8 mouse cellular contexts compared by ENCODE assay signal in the genomic region with DNA sequence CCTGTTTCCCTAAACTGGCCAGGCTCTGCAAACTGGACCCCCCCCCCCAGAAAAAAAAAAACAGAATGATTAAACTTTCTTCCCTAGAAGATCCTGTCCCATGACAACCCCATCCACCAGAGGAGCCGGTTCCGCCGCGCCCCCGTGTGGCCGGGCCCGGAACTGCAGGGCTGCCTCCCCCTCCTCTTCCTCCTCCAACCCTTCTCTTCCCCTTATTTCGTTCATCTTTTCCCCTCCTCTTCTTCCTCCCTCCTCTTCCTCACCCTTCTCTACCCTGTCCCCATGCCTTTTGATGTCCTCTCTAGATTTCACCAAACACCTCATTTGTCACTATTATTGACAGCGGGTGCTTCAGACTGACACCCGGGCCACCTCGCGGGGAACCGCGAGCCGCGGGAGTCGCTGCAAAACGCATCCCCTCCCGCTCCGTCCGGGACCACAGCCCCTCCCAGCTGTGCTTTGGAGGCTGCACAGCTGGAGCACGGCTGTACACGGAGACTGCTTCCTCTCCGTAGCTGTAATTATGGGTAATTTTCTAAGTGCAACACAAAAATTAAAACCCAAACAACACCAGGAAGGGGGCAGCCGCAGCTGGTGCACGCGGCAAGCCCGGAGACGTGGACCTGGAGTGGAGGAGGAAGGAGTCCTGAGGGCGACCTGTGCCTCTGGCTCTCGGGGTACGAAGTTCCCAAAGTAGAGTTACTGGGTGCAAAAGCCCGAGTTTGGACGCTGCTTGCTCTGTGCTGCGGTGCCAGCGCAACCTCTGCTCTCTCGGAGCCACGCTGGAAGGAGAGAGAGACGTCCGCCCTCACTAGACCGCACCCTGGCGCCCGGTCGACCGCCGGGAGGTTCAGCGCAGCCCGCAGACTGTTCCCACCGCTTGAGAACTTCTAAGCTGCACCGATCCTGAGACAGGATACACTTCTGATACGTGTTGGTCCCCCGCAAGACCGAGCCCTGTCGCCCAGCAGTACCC. TPM values are rescaled to one million over a fixed set of nuclear protein-coding genes. Genes with fewer than 3 reads are reported as not detected.
DNase-seq lines count a peak whose midpoint lies in the region; ATAC-seq lines count a peak whose summit lies in the region.

No protein-coding gene starts in this region.

- H3K4me3 ChIP-seq in embryonic facial prominence, embryonic 15.5 days (replicated peaks) = peak overlapping the region; percentile 87
- H3K4me3 ChIP-seq in heart, embryonic 12.5 days = peak overlapping the region; percentile 93
- peak overlapping the region; percentile 50 for H3K4me3 ChIP-seq in kidney, embryonic 14.5 days (ENCODE audit: low read length)
- peak overlapping the region; percentile 82 for H3K4me3 ChIP-seq in neural tube, embryonic 13.5 days

- H3K9ac ChIP-seq in embryonic facial prominence, embryonic 15.5 days = peak overlapping the region; percentile 51
- peak overlapping the region; percentile 77 for H3K9ac ChIP-seq in heart, embryonic 12.5 days
- H3K9ac ChIP-seq in kidney, embryonic 14.5 days (ENCODE audit: low read depth, low read length) = peak overlapping the region; percentile 63
- H3K9ac ChIP-seq in neural tube, embryonic 13.5 days = peak overlapping the region; percentile 68

- H3K27ac ChIP-seq in embryonic facial prominence, embryonic 15.5 days (replicated peaks) = peak overlapping the region; percentile 98
- H3K27ac ChIP-seq in heart, embryonic 12.5 days (ENCODE audit: poor library complexity, severe bottlenecking) = peak overlapping the region; percentile 98
- peak overlapping the region; percentile 97 for H3K27ac ChIP-seq in kidney, embryonic 14.5 days (ENCODE audit: low read depth, low read length)
- H3K27ac ChIP-seq in neural tube, embryonic 13.5 days (replicated peaks) = peak overlapping the region; percentile 93

- no peaks in the 10 kb centered on the region for H3K9me3 ChIP-seq in embryonic facial prominence, embryonic 15.5 days (replicated peaks)
- no peaks in the 10 kb centered on the region for H3K9me3 ChIP-seq in heart, embryonic 12.5 days (replicated peaks)
- no peaks in the 10 kb centered on the region for H3K9me3 ChIP-seq in kidney, embryonic 14.5 days (ENCODE audit: control insufficient read depth, low read length)
- H3K9me3 ChIP-seq in neural tube, embryonic 13.5 days = no peaks in the 10 kb centered on the region

- under 1% methylated on average over 54 of the region's 54 CpGs for WGBS in embryonic facial prominence, embryonic 15.5 days
- under 1% methylated on average over 54 of the region's 54 CpGs for WGBS in heart, embryonic 12.5 days
- WGBS in kidney, embryonic 14.5 days = under 1% methylated on average over 54 of the region's 54 CpGs
- under 1% methylated on average over 54 of the region's 54 CpGs for WGBS in neural tube, embryonic 13.5 days

- peaks cover 56% of the 10 kb centered on the region for H3K4me1 ChIP-seq in embryonic facial prominence, embryonic 15.5 days
- H3K4me1 ChIP-seq in heart, embryonic 12.5 days (replicated peaks) = peaks cover 47% of the 10 kb centered on the region
- H3K4me1 ChIP-seq in kidney, embryonic 14.5 days (ENCODE audit: control insufficient read depth, insufficient read depth, low read length) = peaks cover 34% of the 10 kb centered on the region
- H3K4me1 ChIP-seq in neural tube, embryonic 13.5 days (replicated peaks) = peaks cover 57% of the 10 kb centered on the region

- H3K27me3 ChIP-seq in embryonic facial prominence, embryonic 15.5 days = no peaks in the 10 kb centered on the region
- H3K27me3 ChIP-seq in heart, embryonic 12.5 days (replicated peaks) = no peaks in the 10 kb centered on the region
- H3K27me3 ChIP-seq in kidney, embryonic 14.5 days (ENCODE audit: control insufficient read depth, insufficient read depth, low read length) = no peaks in the 10 kb centered on the region
- no peaks in the 10 kb centered on the region for H3K27me3 ChIP-seq in neural tube, embryonic 13.5 days

- ATAC-seq in CD4-positive, CD25-positive, alpha-beta regulatory T cell, adult 4 months = peak; percentile 12
- no peak for ATAC-seq in embryonic facial prominence, embryonic 15.5 days (ENCODE audit: insufficient number of reproducible peaks, low FRiP score, low TSS enrichment, low read depth)
- 0 out of 2 replicates have a peak, but pooled peaks have one; percentile 14 for ATAC-seq in heart, embryonic 12.5 days (ENCODE audit: insufficient number of reproducible peaks, low FRiP score)
- ATAC-seq in kidney, embryonic 14.5 days (ENCODE audit: low FRiP score, low TSS enrichment) = no peak
- ATAC-seq in neural tube, embryonic 13.5 days (ENCODE audit: low read depth) = 0 out of 2 replicates have a peak, but pooled peaks have one; percentile 6

- DNase-seq in adrenal gland, postnatal 36 days = peak; percentile 89 to 95
- peak; percentile 84 to 85 for DNase-seq in lung, adult 18-20 months
- peak; percentile 92 for DNase-seq in thymus, postnatal 25 days

- no peaks in the 10 kb centered on the region for H3K36me3 ChIP-seq in embryonic facial prominence, embryonic 15.5 days
- H3K36me3 ChIP-seq in heart, embryonic 12.5 days = no peaks in the 10 kb centered on the region
- no peaks in the 10 kb centered on the region for H3K36me3 ChIP-seq in kidney, embryonic 14.5 days (ENCODE audit: control insufficient read depth, insufficient read depth, low read length)
- no peaks in the 10 kb centered on the region for H3K36me3 ChIP-seq in neural tube, embryonic 13.5 days

- peak overlapping the region; percentile 95 for H3K4me2 ChIP-seq in embryonic facial prominence, embryonic 15.5 days (replicated peaks)
- peak overlapping the region; percentile 99 for H3K4me2 ChIP-seq in heart, embryonic 12.5 days
- peak overlapping the region; percentile 99 for H3K4me2 ChIP-seq in kidney, embryonic 14.5 days (replicated peaks; ENCODE audit: low read depth, low read length)
- H3K4me2 ChIP-seq in neural tube, embryonic 13.5 days = peak overlapping the region; percentile 88

RNA-seq across cellular contexts. Expression of a gene that starts 2.4 kb away (rescaled TPM):
- 10 to 100 TPM in 1 of 2 experiments, 1 to 10 TPM in 1; 5.9 to 15.0 TPM for polyA plus RNA-seq in CD4-positive, CD25-positive, alpha-beta regulatory T cell, adult 4 months (2017; shearing (Covaris generic))
- total RNA-seq in adrenal gland, postnatal 36 days (2021) = 100 to 1,000 TPM in 1 of 2 experiments, 10 to 100 TPM in 1; 89.7 to 103 TPM
- 127 and 130 TPM in 2 replicates for polyA plus RNA-seq in embryonic facial prominence, embryonic 15.5 days (2015; fragmentation: Nextera tagmentation; extraction: Ambion mirVana)
- 76.0 and 78.6 TPM in 2 replicates for polyA plus RNA-seq in heart, embryonic 12.5 days (2016; fragmentation: Nextera tagmentation; extraction: Ambion mirVana)
- polyA plus RNA-seq in kidney, embryonic 14.5 days (2014; fragmentation: Nextera tagmentation; extraction: Ambion mirVana) = 172 and 220 TPM in 2 replicates
- 117 and 141 TPM in 2 replicates for polyA plus RNA-seq in neural tube, embryonic 13.5 days (2015; fragmentation: Nextera tagmentation; extraction: Ambion mirVana)

RNA-seq across cellular contexts. Expression of a gene that starts 4.9 kb away (rescaled TPM):
- polyA plus RNA-seq in CD4-positive, CD25-positive, alpha-beta regulatory T cell, adult 4 months (2017; shearing (Covaris generic)) = under 1 TPM; 0.43 to 0.89 TPM
- total RNA-seq in adrenal gland, postnatal 36 days (2021) = 1 to 10 TPM; 2.1 to 2.6 TPM
- 2.9 and 4.0 TPM in 2 replicates for polyA plus RNA-seq in embryonic facial prominence, embryonic 15.5 days (2015; fragmentation: Nextera tagmentation; extraction: Ambion mirVana)
- 0.65 and 0.71 TPM in 2 replicates for polyA plus RNA-seq in heart, embryonic 12.5 days (2016; fragmentation: Nextera tagmentation; extraction: Ambion mirVana)
- 1.1 and 1.4 TPM in 2 replicates for polyA plus RNA-seq in kidney, embryonic 14.5 days (2014; fragmentation: Nextera tagmentation; extraction: Ambion mirVana)
- polyA plus RNA-seq in neural tube, embryonic 13.5 days (2015; fragmentation: Nextera tagmentation; extraction: Ambion mirVana) = 1.5 and 1.8 TPM in 2 replicates

RNA-seq across cellular contexts. Expression of a gene that starts 16.9 kb away (rescaled TPM):
- polyA plus RNA-seq in CD4-positive, CD25-positive, alpha-beta regulatory T cell, adult 4 months (2017; shearing (Covaris generic)) = 10 to 100 TPM; 26.0 to 58.7 TPM
- 100 to 1,000 TPM in 1 of 2 experiments, 10 to 100 TPM in 1; 98.7 to 260 TPM for total RNA-seq in adrenal gland, postnatal 36 days (2021)
- polyA plus RNA-seq in embryonic facial prominence, embryonic 15.5 days (2015; fragmentation: Nextera tagmentation; extraction: Ambion mirVana) = 139 and 143 TPM in 2 replicates
- 138 and 142 TPM in 2 replicates for polyA plus RNA-seq in heart, embryonic 12.5 days (2016; fragmentation: Nextera tagmentation; extraction: Ambion mirVana)
- 102 and 118 TPM in 2 replicates for polyA plus RNA-seq in kidney, embryonic 14.5 days (2014; fragmentation: Nextera tagmentation; extraction: Ambion mirVana)
- polyA plus RNA-seq in neural tube, embryonic 13.5 days (2015; fragmentation: Nextera tagmentation; extraction: Ambion mirVana) = 113 and 115 TPM in 2 replicates

RNA-seq across cellular contexts. Expression of a gene that starts 21.2 kb away (rescaled TPM):
- polyA plus RNA-seq in CD4-positive, CD25-positive, alpha-beta regulatory T cell, adult 4 months (2017; shearing (Covaris generic)) = not detected
- 1 to 10 TPM; 5.0 to 6.0 TPM for total RNA-seq in adrenal gland, postnatal 36 days (2021)
- polyA plus RNA-seq in embryonic facial prominence, embryonic 15.5 days (2015; fragmentation: Nextera tagmentation; extraction: Ambion mirVana) = 0.16 TPM in 2 replicates
- 1.0 and 1.1 TPM in 2 replicates for polyA plus RNA-seq in heart, embryonic 12.5 days (2016; fragmentation: Nextera tagmentation; extraction: Ambion mirVana)
- 0.31 and 0.41 TPM in 2 replicates for polyA plus RNA-seq in kidney, embryonic 14.5 days (2014; fragmentation: Nextera tagmentation; extraction: Ambion mirVana)
- polyA plus RNA-seq in neural tube, embryonic 13.5 days (2015; fragmentation: Nextera tagmentation; extraction: Ambion mirVana) = not detected in 2 replicates

RNA-seq across cellular contexts. Expression of a gene that starts 49.1 kb away (rescaled TPM):
- polyA plus RNA-seq in CD4-positive, CD25-positive, alpha-beta regulatory T cell, adult 4 months (2017; shearing (Covaris generic)) = 1 to 10 TPM; 7.0 to 9.5 TPM
- total RNA-seq in adrenal gland, postnatal 36 days (2021) = 100 to 1,000 TPM; 138 to 139 TPM
- polyA plus RNA-seq in embryonic facial prominence, embryonic 15.5 days (2015; fragmentation: Nextera tagmentation; extraction: Ambion mirVana) = 52.1 and 56.6 TPM in 2 replicates
- polyA plus RNA-seq in heart, embryonic 12.5 days (2016; fragmentation: Nextera tagmentation; extraction: Ambion mirVana) = 32.1 and 35.6 TPM in 2 replicates
- polyA plus RNA-seq in kidney, embryonic 14.5 days (2014; fragmentation: Nextera tagmentation; extraction: Ambion mirVana) = 62.2 and 62.6 TPM in 2 replicates
- 102 and 108 TPM in 2 replicates for polyA plus RNA-seq in neural tube, embryonic 13.5 days (2015; fragmentation: Nextera tagmentation; extraction: Ambion mirVana)

Comparison
In these comparisons a context has a peak if more than half of its experiments do, and no peak if none do; other contexts are left out.
1. ATAC-seq: peak in CD4-positive, CD25-positive, alpha-beta regulatory T cell, adult 4 months (single experiment), heart, embryonic 12.5 days (single experiment) and neural tube, embryonic 13.5 days (single experiment); none in embryonic facial prominence, embryonic 15.5 days (single experiment) and kidney, embryonic 14.5 days (single experiment).
2. Peak in every context shown above with its lines, with median percentiles within 50 percentile points of each other: DNase-seq, H3K27ac ChIP-seq, H3K4me2 ChIP-seq, H3K4me3 ChIP-seq and H3K9ac ChIP-seq.